Mouse (Mus musculus) midbrain, postnatal 0 days (tissue): ENCODE measurements around the gene Trim75. TPM values are rescaled to one million over a fixed set of nuclear protein-coding genes. Genes with fewer than 3 reads are reported as not detected.
A peak's percentile ranks its signal among the peaks of the same experiment; 100 is the strongest.

Experiments used
- ATAC-seq: fragments of 200-750 bp; cut with Nextera tagmentation; 2 replicates; pipeline ENCODE4 v1.8.0; 2017; ENCODE audit warnings: moderate number of reproducible peaks, mild to moderate bottlenecking, moderate TSS enrichment, moderate library complexity; ENCODE audit not compliant: low FRiP score
- DNase-seq: peaks from one replicate; pipeline ENCODE4 v3.0.0-alpha.2; 2015; ENCODE audit warnings: low spot score
- H3K27ac ChIP-seq: fragments of 300-500 bp; sonication (generic); 2 replicates; pipeline ENCODE4 v1.5.1; 2014; ENCODE audit warnings: low read depth, mild to moderate bottlenecking, low read length, mixed read lengths
- H3K27me3 ChIP-seq: fragments of 300-500 bp; sonication (generic); 2 replicates; pipeline ENCODE4 v1.6.1; 2014; ENCODE audit warnings: low read length, control low read depth, mixed read lengths; ENCODE audit not compliant: insufficient read depth
- H3K36me3 ChIP-seq: fragments of 300-500 bp; sonication (generic); 2 replicates; pipeline ENCODE4 v1.6.1; 2014; ENCODE audit warnings: low read length, control low read depth, mixed read lengths; ENCODE audit not compliant: insufficient read depth
- H3K4me1 ChIP-seq: fragments of 300-500 bp; sonication (generic); 2 replicates; pipeline ENCODE4 v1.6.1; 2014; ENCODE audit warnings: mild to moderate bottlenecking, control low read depth, antibody characterized with exemption, low read length, mixed read lengths; ENCODE audit not compliant: insufficient read depth
- H3K4me2 ChIP-seq: fragments of 300-500 bp; sonication (generic); 2 replicates; pipeline ENCODE4 v1.6.1; 2014; ENCODE audit warnings: low read depth, mild to moderate bottlenecking, low read length, mixed read lengths; ENCODE audit not compliant: poor library complexity, severe bottlenecking
- H3K4me3 ChIP-seq: fragments of 300-500 bp; sonication (generic); 2 replicates; pipeline ENCODE4 v1.5.1; 2014; ENCODE audit warnings: low read depth, mild to moderate bottlenecking, low read length, moderate library complexity
- H3K9ac ChIP-seq: fragments of 300-500 bp; sonication (generic); replicated peaks from 2 replicates; pipeline ENCODE4 v1.6.1; 2014; ENCODE audit warnings: mild to moderate bottlenecking, low read length, moderate library complexity, mixed read lengths; ENCODE audit not compliant: poor library complexity, severe bottlenecking
- H3K9me3 ChIP-seq: fragments of 300-500 bp; sonication (generic); 2 replicates; pipeline ENCODE4 v1.6.1; 2016; ENCODE audit warnings: low read length, control low read depth
- CTCF ChIP-seq: IDR thresholded peaks from 2 replicates; pipeline ENCODE4 v1.5.1; 2016; ENCODE audit warnings: antibody characterized with exemption, mild to moderate bottlenecking
- WGBS: fragments of 180-500 bp; shearing (Covaris S2); extraction: QIAGEN DNeasy Blood & Tissue Kit; methylation state at CpG from one replicate; pipeline ENCODE4 v1.1.7; 2014; 5-methylcytosine and 5-hydroxymethylcytosine counted together
- polyA plus RNA-seq: library from polyadenylated mRNA; unstranded; fragments of >200 nt; fragmentation: Nextera tagmentation; extraction: Ambion mirVana; gene quantifications from 2 replicates; pipeline ENCODE4 v1.2.1, GENCODE M21; 2015
- total RNA-seq: library from RNA; depleted of rRNA; stranded (reverse); fragments of >200 nt; gene quantifications from 2 replicates; pipeline ENCODE4 v1.2.3, GENCODE M21; 2014; rRNA removed

Gene Trim75
- total and polyA plus RNA-seq, 2 experiments from 2014 or later: 0.16 TPM; not detected in 1

DNA sequence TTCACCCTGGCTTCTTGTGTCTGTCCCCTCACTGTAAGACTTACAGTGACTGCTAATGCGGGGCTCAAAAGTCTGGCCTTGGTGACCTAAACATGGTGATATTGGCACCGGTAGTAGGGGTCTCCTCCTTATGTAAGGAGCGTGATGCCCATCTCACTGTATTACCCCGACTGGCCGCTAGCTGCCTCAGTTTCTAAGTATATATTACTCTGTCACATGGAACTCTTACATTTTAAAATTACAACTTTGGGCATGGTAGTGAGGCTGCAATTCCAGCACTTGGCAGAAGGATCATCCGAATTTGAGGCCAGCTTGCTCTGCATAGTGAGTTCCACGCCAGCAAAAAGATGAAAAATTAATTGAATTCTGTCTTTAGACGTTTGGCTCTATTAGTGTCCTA lies 46.6 kb downstream of the Trim75 start:
- WGBS: 77% methylated on average over 8 of the region's 8 CpGs
- no peaks in the 10 kb centered on the region for H3K9me3 ChIP-seq
- ATAC-seq: peak; percentile 11; the same call in 1 of the 2 replicates
- H3K4me2 ChIP-seq: no peak overlapping the region
- no peaks in the 10 kb centered on the region for H3K27me3 ChIP-seq
- no peak for DNase-seq
- H3K36me3 ChIP-seq: no peaks in the 10 kb centered on the region
- H3K27ac ChIP-seq: no peak overlapping the region
- H3K9ac ChIP-seq: no peak overlapping the region
- H3K4me1 ChIP-seq: no peaks in the 10 kb centered on the region
- TF ChIP-seq CTCF: no peak
- no peak overlapping the region for H3K4me3 ChIP-seq

DNA sequence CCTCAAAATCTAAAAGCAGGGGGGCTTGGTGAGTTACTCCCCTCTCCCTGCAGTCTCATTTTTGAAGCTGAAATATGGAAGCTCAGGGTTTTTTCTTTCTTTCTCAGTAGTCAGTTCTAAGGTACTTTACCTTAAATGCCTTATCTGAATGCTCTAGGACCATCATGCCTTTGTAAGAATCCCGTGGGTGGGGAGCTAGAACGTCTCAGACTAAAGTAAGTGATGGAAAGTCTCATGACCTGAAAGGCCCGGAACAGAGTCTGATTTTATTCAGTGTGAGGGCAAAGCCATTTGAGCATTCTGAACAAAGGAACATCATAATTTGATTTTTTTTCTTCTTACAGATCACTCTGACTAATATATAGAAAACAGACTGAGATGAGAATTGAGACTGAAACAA lies 52.6 kb downstream of the Trim75 start:
- DNase-seq: no peak
- Histone ChIP-seq H3K27ac (no peak overlapping the region), H3K9ac (no peak overlapping the region), H3K4me2 (no peak overlapping the region), H3K27me3 (no peaks in the 10 kb centered on the region), H3K4me1 (no peaks in the 10 kb centered on the region), H3K36me3 (no peaks in the 10 kb centered on the region), H3K9me3 (no peaks in the 10 kb centered on the region), H3K4me3 (no peak overlapping the region)
- ATAC-seq: no peak
- 71% methylated on average over 3 of the region's 3 CpGs for WGBS
- no peak for TF ChIP-seq CTCF

Other genes starting within 250 kb of the Trim75 start
- 44.8 and 46.2 TPM in 2 replicates for gene Klhl2, start 137.8 kb downstream of the Trim75 start, total RNA-seq
- 30.2 and 31.4 TPM in 2 replicates for gene Klhl2, start 137.8 kb downstream of the Trim75 start, polyA plus RNA-seq
- gene Tmem192, start 40.6 kb downstream of the Trim75 start, total RNA-seq: 9.9 and 20.2 TPM in 2 replicates
- 39.9 and 41.2 TPM in 2 replicates for gene Tmem192, start 40.6 kb downstream of the Trim75 start, polyA plus RNA-seq
- gene Trim61, start 30.7 kb upstream of the Trim75 start, total RNA-seq: not detected in 2 replicates
- gene Trim61, start 30.7 kb upstream of the Trim75 start, polyA plus RNA-seq: 0.15 TPM in 1 of 2 replicates, not detected in the other
- not detected in 2 replicates for gene Trim60, start 30.8 kb upstream of the Trim75 start, total RNA-seq
- not detected in 2 replicates for gene Trim60, start 30.8 kb upstream of the Trim75 start, polyA plus RNA-seq
- gene Apela, start 49.5 kb upstream of the Trim75 start, total RNA-seq: not detected in 2 replicates
- gene Apela, start 49.5 kb upstream of the Trim75 start, polyA plus RNA-seq: 0.54 and 0.64 TPM in 2 replicates
- gene Gm10663, start 87.2 kb upstream of the Trim75 start, total RNA-seq: not detected in 2 replicates
- not detected in 2 replicates for gene Gm10663, start 87.2 kb upstream of the Trim75 start, polyA plus RNA-seq
- not detected in 2 replicates for gene BC030870, start 141.7 kb upstream of the Trim75 start, total RNA-seq
- gene BC030870, start 141.7 kb upstream of the Trim75 start, polyA plus RNA-seq: 0.10 and 0.15 TPM in 2 replicates